Mouse (Mus musculus): ENCODE data around the gene Zfp385c.

GRCm38 (mm10) chr11:100623867-100624266, 68.4 kb downstream of the Zfp385c start:
- TF ChIP-seq POLR2A (IDR thresholded peaks at IDR 0.05; ENCODE audit: extremely low read depth, insufficient read depth, low read length) (no peak), CTCF (IDR thresholded peaks at IDR 0.05; ENCODE audit: extremely low read depth, insufficient read depth, low read length) (no peak)

Measured in cortical plate, adult 2 months (tissue).